Comparison of ENCODE assay signal across 8 mouse cellular contexts in the genomic region with DNA sequence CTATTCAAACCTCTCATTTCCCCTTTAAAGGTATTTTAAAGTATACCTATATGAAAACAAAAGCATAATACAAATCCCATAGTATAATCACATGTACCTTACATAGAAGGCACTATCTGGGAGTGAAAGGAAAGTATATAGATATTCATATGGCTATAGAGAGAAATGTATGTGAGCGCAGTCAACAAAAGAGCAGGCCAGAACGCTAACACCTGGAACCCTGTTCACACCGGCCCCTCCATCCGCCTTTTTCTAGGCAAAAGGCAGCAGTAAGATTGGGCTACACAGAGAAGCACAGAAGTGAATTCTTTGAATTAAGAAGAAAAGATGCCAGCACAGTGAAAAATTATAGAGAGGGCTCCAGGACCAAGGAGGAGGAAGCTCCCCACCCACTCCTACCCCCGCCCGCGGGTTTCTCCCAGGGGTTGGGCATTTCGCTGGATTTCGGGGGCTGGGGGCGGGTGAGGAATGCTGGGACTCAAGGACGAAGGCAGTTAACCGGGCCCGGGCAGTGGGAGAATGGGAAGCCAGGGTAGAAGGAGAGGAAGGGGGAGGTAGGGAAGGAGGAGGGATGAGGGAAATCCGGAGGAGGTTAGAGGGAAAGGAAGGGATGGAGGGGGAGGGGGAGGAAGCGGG. TPM values are rescaled to one million over a fixed set of nuclear protein-coding genes. Genes with fewer than 3 reads are reported as not detected.
DNase-seq lines count a peak whose midpoint lies in the region; ATAC-seq and TF ChIP-seq lines count a peak whose summit lies in the region.

No protein-coding gene starts in this region.

- ATAC-seq in heart, embryonic 13.5 days (ENCODE audit: extremely low read depth, insufficient number of reproducible peaks, low FRiP score, low TSS enrichment) = no peak; the same call in 1 of the 2 replicates
- ATAC-seq in hindbrain, postnatal 0 days = no peak; the same call in 1 of the 2 replicates
- ATAC-seq in midbrain, postnatal 0 days (ENCODE audit: low FRiP score) = peak; percentile 8; the same call in 1 of the 2 replicates
- ATAC-seq in inflammation-experienced regulatory T-cells, adult 6 months = no peak

- H3K9ac ChIP-seq in heart, embryonic 13.5 days = peak overlapping the region; percentile 96
- H3K9ac ChIP-seq in hindbrain, postnatal 0 days (replicated peaks; ENCODE audit: low read length) = peak overlapping the region; percentile 70
- peak overlapping the region; percentile 85 for H3K9ac ChIP-seq in midbrain, postnatal 0 days (replicated peaks; ENCODE audit: low read length, poor library complexity, severe bottlenecking)

- H3K4me1 ChIP-seq in heart, embryonic 13.5 days = peaks cover 5% of the 10 kb centered on the region
- H3K4me1 ChIP-seq in hindbrain, postnatal 0 days (ENCODE audit: insufficient read depth, low read length) = 0 out of 2 replicates have a peak, but pooled peaks cover 5% of the 10 kb centered on the region
- H3K4me1 ChIP-seq in midbrain, postnatal 0 days (ENCODE audit: insufficient read depth, low read length) = no peaks in the 10 kb centered on the region

- H3K4me3 ChIP-seq in heart, embryonic 13.5 days = peak overlapping the region; percentile 75
- H3K4me3 ChIP-seq in hindbrain, postnatal 0 days (ENCODE audit: low read length) = peak overlapping the region; percentile 62
- peak overlapping the region; percentile 68 for H3K4me3 ChIP-seq in midbrain, postnatal 0 days (ENCODE audit: low read depth, low read length)

- no peak for TF ChIP-seq CTCF in hindbrain, postnatal 0 days (IDR thresholded peaks at IDR 0.05; ENCODE audit: low read depth)
- TF ChIP-seq CTCF in midbrain, postnatal 0 days (IDR thresholded peaks at IDR 0.05) = no peak

- H3K36me3 ChIP-seq in heart, embryonic 13.5 days = no peaks in the 10 kb centered on the region; the same call in 1 of the 2 replicates
- H3K36me3 ChIP-seq in hindbrain, postnatal 0 days (ENCODE audit: insufficient read depth, low read length) = no peaks in the 10 kb centered on the region
- no peaks in the 10 kb centered on the region for H3K36me3 ChIP-seq in midbrain, postnatal 0 days (ENCODE audit: insufficient read depth, low read length)

- WGBS in heart, embryonic 13.5 days = 1% methylated on average over 15 of the region's 15 CpGs
- WGBS in hindbrain, postnatal 0 days = 2% methylated on average over 14 of the region's 15 CpGs
- under 1% methylated on average over 15 of the region's 15 CpGs for WGBS in midbrain, postnatal 0 days

- H3K27me3 ChIP-seq in heart, embryonic 13.5 days (replicated peaks) = no peaks in the 10 kb centered on the region
- H3K27me3 ChIP-seq in hindbrain, postnatal 0 days (ENCODE audit: insufficient read depth, low read length) = no peaks in the 10 kb centered on the region
- H3K27me3 ChIP-seq in midbrain, postnatal 0 days (ENCODE audit: insufficient read depth, low read length) = no peaks in the 10 kb centered on the region

- DNase-seq in heart, adult 9 months (ENCODE audit: low spot score in 2 of 2) = no peak
- peak; percentile 37 for DNase-seq in urinary bladder, postnatal 25 days (ENCODE audit: low spot score)
- no peak for DNase-seq in urinary bladder, adult 2 months (ENCODE audit: low spot score)
- DNase-seq in hindbrain, postnatal 0 days (ENCODE audit: low spot score) = no peak
- no peak for DNase-seq in midbrain, postnatal 0 days (ENCODE audit: low spot score)
- DNase-seq in kidney, postnatal 36 days = no peak

- H3K9me3 ChIP-seq in heart, embryonic 13.5 days = no peaks in the 10 kb centered on the region
- no peaks in the 10 kb centered on the region for H3K9me3 ChIP-seq in hindbrain, postnatal 0 days (ENCODE audit: low read length)
- H3K9me3 ChIP-seq in midbrain, postnatal 0 days (ENCODE audit: low read length) = no peaks in the 10 kb centered on the region

- peak overlapping the region; percentile 81 for H3K4me2 ChIP-seq in heart, embryonic 13.5 days
- H3K4me2 ChIP-seq in hindbrain, postnatal 0 days (ENCODE audit: low read depth, low read length) = peak overlapping the region; percentile 75
- peak overlapping the region; percentile 60 for H3K4me2 ChIP-seq in midbrain, postnatal 0 days (ENCODE audit: low read depth, low read length, poor library complexity, severe bottlenecking)

- peak overlapping the region; percentile 99 for H3K27ac ChIP-seq in heart, embryonic 13.5 days (replicated peaks)
- peak overlapping the region; percentile 97 for H3K27ac ChIP-seq in hindbrain, postnatal 0 days
- peak overlapping the region; percentile 96 for H3K27ac ChIP-seq in midbrain, postnatal 0 days (ENCODE audit: low read depth, low read length)

RNA-seq across cellular contexts. Expression of gene Sppl2a, which starts 0.7 kb away (rescaled TPM):
- 27.4 and 30.0 TPM in 2 replicates for polyA plus RNA-seq in heart, embryonic 13.5 days (2015; fragmentation: Nextera tagmentation; extraction: Ambion mirVana)
- polyA plus RNA-seq in urinary bladder, adult 2 months (2012; rRNA removed) = 53.6 and 58.1 TPM in 2 replicates
- total RNA-seq in hindbrain, postnatal 0 days (2014; rRNA removed) = 35.9 and 37.1 TPM in 2 replicates
- polyA plus RNA-seq in hindbrain, postnatal 0 days (2015; fragmentation: Nextera tagmentation; extraction: Ambion mirVana) = 29.0 and 31.0 TPM in 2 replicates
- 41.5 and 45.7 TPM in 2 replicates for total RNA-seq in midbrain, postnatal 0 days (2014; rRNA removed)
- polyA plus RNA-seq in midbrain, postnatal 0 days (2015; fragmentation: Nextera tagmentation; extraction: Ambion mirVana) = 27.1 and 28.0 TPM in 2 replicates
- 100 to 1,000 TPM in 1 of 3 experiments, 10 to 100 TPM in 2; 67.1 to 107 (median 73.4) TPM for polyA plus RNA-seq in inflammation-experienced regulatory T-cells, adult 6 months (2017; shearing (Covaris generic))

RNA-seq across cellular contexts. Expression of gene Trpm7, which starts 56.3 kb away (rescaled TPM):
- polyA plus RNA-seq in heart, embryonic 13.5 days (2015; fragmentation: Nextera tagmentation; extraction: Ambion mirVana) = 36.6 and 40.3 TPM in 2 replicates
- 33.9 and 42.2 TPM in 2 replicates for polyA plus RNA-seq in urinary bladder, adult 2 months (2012; rRNA removed)
- 15.9 and 28.8 TPM in 2 replicates for total RNA-seq in hindbrain, postnatal 0 days (2014; rRNA removed)
- polyA plus RNA-seq in hindbrain, postnatal 0 days (2015; fragmentation: Nextera tagmentation; extraction: Ambion mirVana) = 25.3 and 28.1 TPM in 2 replicates
- total RNA-seq in midbrain, postnatal 0 days (2014; rRNA removed) = 23.6 and 35.2 TPM in 2 replicates
- polyA plus RNA-seq in midbrain, postnatal 0 days (2015; fragmentation: Nextera tagmentation; extraction: Ambion mirVana) = 23.6 and 23.8 TPM in 2 replicates
- polyA plus RNA-seq in inflammation-experienced regulatory T-cells, adult 6 months (2017; shearing (Covaris generic)) = 10 to 100 TPM; 53.3 to 83.4 (median 56.1) TPM
